Mouse (Mus musculus): Measurements from ENCODE around the gene Gm20696. TPM values are rescaled to one million over a fixed set of nuclear protein-coding genes. Genes with fewer than 3 reads are reported as not detected.

The Gm20696 gene
- polyA plus RNA-seq, 2 experiments = 0.16 to 0.33 TPM

DNA sequence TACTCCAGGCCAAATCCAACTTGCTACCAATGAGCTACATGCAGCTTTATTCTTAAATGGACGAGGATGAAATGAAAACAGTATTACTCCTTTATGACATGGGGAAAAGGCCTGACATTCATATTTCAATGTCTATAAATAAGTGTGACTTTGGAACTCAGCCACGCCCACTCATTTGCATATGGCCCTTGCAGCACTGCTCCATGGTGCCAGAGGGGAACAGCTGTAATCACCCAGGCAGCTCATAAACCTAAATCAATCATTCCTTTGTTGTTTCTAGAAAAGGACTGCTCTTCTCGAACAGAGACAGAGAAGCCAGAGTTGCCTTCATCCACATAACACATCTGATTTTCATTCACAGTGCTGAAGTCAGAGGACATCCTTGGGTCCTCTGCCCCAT lies 241.6 kb downstream of the Gm20696 start:
- Histone ChIP-seq H3K9me3 (ENCODE audit: control insufficient read depth, low read length) (no peaks in the 10 kb centered on the region), H3K9ac (replicated peaks) (no peak overlapping the region), H3K36me3 (replicated peaks; ENCODE audit: control insufficient read depth, insufficient read depth, low read depth) (no peaks in the 10 kb centered on the region), H3K27ac (no peak overlapping the region), H3K27me3 (ENCODE audit: control insufficient read depth, insufficient read depth, low read length) (no peaks in the 10 kb centered on the region), H3K4me2 (ENCODE audit: low read depth) (no peak overlapping the region), H3K4me1 (replicated peaks; ENCODE audit: control insufficient read depth in 2 of 2, insufficient read depth in 2 of 2, low read length in 1 of 2) (no peaks in the 10 kb centered on the region), H3K4me3 (ENCODE audit: insufficient read depth in 1 of 2, low read depth in 2 of 2, low read length in 2 of 2) (no peak overlapping the region)
- no peak for TF ChIP-seq CTCF (IDR thresholded peaks at IDR 0.05; ENCODE audit: low read depth)
- TF ChIP-seq EP300 (IDR thresholded peaks at IDR 0.05; ENCODE audit: low read depth) = no peak
- 61% methylated on average over 3 of the region's 3 CpGs for WGBS (ENCODE audit: insufficient replicate concordance)
- ATAC-seq (ENCODE audit: insufficient read depth) (no peak), DNase-seq (ENCODE audit: low read depth in 3 of 3, low spot score in 3 of 3) (no peak)

DNA sequence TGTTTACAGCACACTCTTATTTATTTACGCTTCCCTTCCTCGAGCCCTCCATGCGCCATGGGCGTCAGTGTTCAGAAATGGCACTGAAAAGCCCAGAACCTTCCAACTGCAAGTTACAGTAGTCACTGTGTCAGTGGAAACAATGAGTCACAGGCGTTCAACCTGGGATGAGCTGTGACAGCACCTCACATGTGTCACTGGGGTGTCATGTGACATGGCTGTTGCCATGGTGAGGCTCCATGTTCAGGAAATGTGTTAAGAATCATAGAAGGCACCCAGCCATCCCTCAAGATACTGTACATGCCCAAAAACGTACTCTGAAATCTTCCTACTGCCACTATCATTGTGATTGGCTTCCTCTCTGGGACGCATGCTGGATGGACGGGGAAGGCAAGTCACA lies 245.9 kb downstream of the Gm20696 start:
- no peak overlapping the region for H3K4me2 ChIP-seq (ENCODE audit: low read depth)
- no peaks in the 10 kb centered on the region for H3K9me3 ChIP-seq (ENCODE audit: control insufficient read depth, low read length)
- no peak for TF ChIP-seq EP300 (IDR thresholded peaks at IDR 0.05; ENCODE audit: low read depth)
- no peak for TF ChIP-seq CTCF (IDR thresholded peaks at IDR 0.05; ENCODE audit: low read depth)
- no peak overlapping the region for H3K9ac ChIP-seq (replicated peaks)
- no peaks in the 10 kb centered on the region for H3K36me3 ChIP-seq (replicated peaks; ENCODE audit: control insufficient read depth, insufficient read depth, low read depth)
- 71% methylated on average over 8 of the region's 8 CpGs for WGBS (ENCODE audit: insufficient replicate concordance)
- H3K27ac ChIP-seq = no peak overlapping the region
- no peaks in the 10 kb centered on the region for H3K27me3 ChIP-seq (ENCODE audit: control insufficient read depth, insufficient read depth, low read length)
- no peak for DNase-seq (ENCODE audit: low read depth in 3 of 3, low spot score in 3 of 3)
- no peaks in the 10 kb centered on the region for H3K4me1 ChIP-seq (replicated peaks; ENCODE audit: control insufficient read depth in 2 of 2, insufficient read depth in 2 of 2, low read length in 1 of 2)
- H3K4me3 ChIP-seq (ENCODE audit: insufficient read depth in 1 of 2, low read depth in 2 of 2, low read length in 2 of 2) = no peak overlapping the region
- ATAC-seq (ENCODE audit: insufficient read depth) = no peak

DNA sequence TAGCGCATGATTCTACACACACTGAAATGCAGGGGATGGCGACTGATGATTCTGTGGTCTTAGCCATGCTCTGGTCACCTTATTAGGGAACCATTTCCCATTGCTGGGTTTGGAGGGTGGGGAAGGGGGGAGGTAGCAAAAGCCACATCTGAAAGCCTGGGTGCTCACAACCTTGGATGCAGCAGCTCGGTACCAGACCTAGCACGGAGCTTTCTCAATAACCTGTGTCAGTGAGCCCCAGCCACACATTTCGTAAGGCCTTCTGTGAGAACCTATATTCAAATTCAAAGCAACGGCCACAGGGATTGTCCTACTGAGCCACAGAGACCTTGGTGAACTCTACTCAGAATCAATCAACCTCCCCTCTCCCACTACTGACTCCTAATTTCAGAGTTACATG lies 254.0 kb downstream of the Gm20696 start:
- no peak for DNase-seq (ENCODE audit: low read depth in 3 of 3, low spot score in 3 of 3)
- H3K36me3 ChIP-seq (replicated peaks; ENCODE audit: control insufficient read depth, insufficient read depth, low read depth) = no peaks in the 10 kb centered on the region
- H3K9me3 ChIP-seq (ENCODE audit: control insufficient read depth, low read length) = no peaks in the 10 kb centered on the region
- TF ChIP-seq EP300 (IDR thresholded peaks at IDR 0.05; ENCODE audit: low read depth) (no peak), CTCF (IDR thresholded peaks at IDR 0.05; ENCODE audit: low read depth) (no peak)
- ATAC-seq (ENCODE audit: insufficient read depth) = no peak
- no peak overlapping the region for H3K4me2 ChIP-seq (ENCODE audit: low read depth)
- no peak overlapping the region for H3K27ac ChIP-seq
- H3K9ac ChIP-seq (replicated peaks) = no peak overlapping the region
- H3K4me3 ChIP-seq (ENCODE audit: insufficient read depth in 1 of 2, low read depth in 2 of 2, low read length in 2 of 2) = no peak overlapping the region
- H3K27me3 ChIP-seq (ENCODE audit: control insufficient read depth, insufficient read depth, low read length) = no peaks in the 10 kb centered on the region
- no peaks in the 10 kb centered on the region; a peak in 1 of 4 replicates for H3K4me1 ChIP-seq (replicated peaks; ENCODE audit: control insufficient read depth in 2 of 2, insufficient read depth in 2 of 2, low read length in 1 of 2)
- 67% methylated on average over 6 of the region's 6 CpGs for WGBS (ENCODE audit: insufficient replicate concordance)

DNA sequence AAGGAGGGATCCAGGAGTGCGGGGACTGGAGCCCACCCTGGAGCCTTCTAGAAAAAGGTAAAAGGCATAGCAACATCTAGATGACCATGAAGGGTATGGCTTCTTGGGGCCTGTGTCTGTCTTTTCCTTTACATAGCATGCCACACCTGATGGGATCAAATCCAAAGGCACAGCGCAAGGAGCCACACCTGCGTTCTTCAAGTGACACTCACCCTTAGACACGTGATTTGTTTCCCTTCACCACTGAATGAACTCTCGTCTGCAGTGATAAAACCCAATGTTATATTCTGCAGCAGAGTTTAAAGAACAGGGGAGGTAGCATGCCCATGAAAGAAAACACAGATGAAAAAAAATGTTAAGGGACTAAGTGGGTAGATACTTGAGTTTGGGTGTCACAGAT lies 257.0 kb downstream of the Gm20696 start:
- ATAC-seq (ENCODE audit: insufficient read depth) = no peak
- WGBS (ENCODE audit: insufficient replicate concordance) = 66% methylated on average over 5 of the region's 5 CpGs
- TF ChIP-seq EP300 (IDR thresholded peaks at IDR 0.05; ENCODE audit: low read depth) (no peak), CTCF (IDR thresholded peaks at IDR 0.05; ENCODE audit: low read depth) (no peak)

DNA sequence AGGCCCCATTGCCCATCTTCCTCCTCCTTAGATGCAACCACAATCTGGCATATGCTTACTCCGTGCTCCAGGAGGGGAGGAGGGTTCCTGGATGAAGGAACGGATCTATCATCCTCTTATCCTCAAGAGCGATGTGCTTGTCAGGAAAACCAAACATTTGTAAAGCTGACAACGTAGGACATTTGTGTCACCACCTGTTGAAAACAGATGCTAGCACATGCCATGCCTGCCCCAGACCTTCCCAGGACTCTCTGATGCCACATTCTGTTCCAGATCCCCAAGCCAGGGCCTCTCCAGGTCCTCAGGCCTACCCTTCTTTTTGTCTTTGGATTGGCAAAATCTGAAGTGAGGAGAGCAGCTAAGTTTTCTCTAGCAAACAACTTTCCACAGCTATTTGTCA lies 257.7 kb downstream of the Gm20696 start:
- no peak for ATAC-seq (ENCODE audit: insufficient read depth)
- no peak overlapping the region for H3K9ac ChIP-seq (replicated peaks)
- H3K4me2 ChIP-seq (ENCODE audit: low read depth) = no peak overlapping the region
- no peaks in the 10 kb centered on the region for H3K36me3 ChIP-seq (replicated peaks; ENCODE audit: control insufficient read depth, insufficient read depth, low read depth)
- no peaks in the 10 kb centered on the region for H3K9me3 ChIP-seq (ENCODE audit: control insufficient read depth, low read length)
- TF ChIP-seq EP300 (IDR thresholded peaks at IDR 0.05; ENCODE audit: low read depth) = no peak
- TF ChIP-seq CTCF (IDR thresholded peaks at IDR 0.05; ENCODE audit: low read depth) = no peak
- no peaks in the 10 kb centered on the region for H3K27me3 ChIP-seq (ENCODE audit: control insufficient read depth, insufficient read depth, low read length)
- WGBS (ENCODE audit: insufficient replicate concordance) = 62% methylated on average over 4 of the region's 4 CpGs
- DNase-seq (ENCODE audit: low read depth in 3 of 3, low spot score in 3 of 3) = no peak
- H3K4me1 ChIP-seq (replicated peaks; ENCODE audit: control insufficient read depth in 2 of 2, insufficient read depth in 2 of 2, low read length in 1 of 2) = no peaks in the 10 kb centered on the region; a peak in 1 of 4 replicates
- no peak overlapping the region for H3K4me3 ChIP-seq (ENCODE audit: insufficient read depth in 1 of 2, low read depth in 2 of 2, low read length in 2 of 2)
- H3K27ac ChIP-seq = no peak overlapping the region

More for the DNA sequence above, 257.0 kb downstream of the Gm20696 start:
- no peak overlapping the region for H3K27ac ChIP-seq
- DNase-seq (ENCODE audit: low read depth in 3 of 3, low spot score in 3 of 3) = no peak
- H3K4me3 ChIP-seq (ENCODE audit: insufficient read depth in 1 of 2, low read depth in 2 of 2, low read length in 2 of 2) = no peak overlapping the region
- H3K27me3 ChIP-seq (ENCODE audit: control insufficient read depth, insufficient read depth, low read length) = no peaks in the 10 kb centered on the region
- H3K36me3 ChIP-seq (replicated peaks; ENCODE audit: control insufficient read depth, insufficient read depth, low read depth) = no peaks in the 10 kb centered on the region
- H3K4me2 ChIP-seq (ENCODE audit: low read depth) = no peak overlapping the region
- H3K9me3 ChIP-seq (ENCODE audit: control insufficient read depth, low read length) = no peaks in the 10 kb centered on the region
- H3K9ac ChIP-seq (replicated peaks) = no peak overlapping the region
- no peaks in the 10 kb centered on the region; a peak in 1 of 4 replicates for H3K4me1 ChIP-seq (replicated peaks; ENCODE audit: control insufficient read depth in 2 of 2, insufficient read depth in 2 of 2, low read length in 1 of 2)

Measured in liver, embryonic 14.5 days (tissue).